Mouse (Mus musculus): ENCODE measurements around the gene Trim65. TPM values are rescaled to one million over a fixed set of nuclear protein-coding genes. Genes with fewer than 3 reads are reported as not detected.

The Trim65 gene
- 2.2 TPM for polyA plus RNA-seq (2015; fragmentation: Illumina TruSeq; extraction: RNeasy Lipid Tissue Mini Kit (QIAGEN cat#74804); ENCODE audit: insufficient read depth, low read depth, low replicate concordance)

DNA sequence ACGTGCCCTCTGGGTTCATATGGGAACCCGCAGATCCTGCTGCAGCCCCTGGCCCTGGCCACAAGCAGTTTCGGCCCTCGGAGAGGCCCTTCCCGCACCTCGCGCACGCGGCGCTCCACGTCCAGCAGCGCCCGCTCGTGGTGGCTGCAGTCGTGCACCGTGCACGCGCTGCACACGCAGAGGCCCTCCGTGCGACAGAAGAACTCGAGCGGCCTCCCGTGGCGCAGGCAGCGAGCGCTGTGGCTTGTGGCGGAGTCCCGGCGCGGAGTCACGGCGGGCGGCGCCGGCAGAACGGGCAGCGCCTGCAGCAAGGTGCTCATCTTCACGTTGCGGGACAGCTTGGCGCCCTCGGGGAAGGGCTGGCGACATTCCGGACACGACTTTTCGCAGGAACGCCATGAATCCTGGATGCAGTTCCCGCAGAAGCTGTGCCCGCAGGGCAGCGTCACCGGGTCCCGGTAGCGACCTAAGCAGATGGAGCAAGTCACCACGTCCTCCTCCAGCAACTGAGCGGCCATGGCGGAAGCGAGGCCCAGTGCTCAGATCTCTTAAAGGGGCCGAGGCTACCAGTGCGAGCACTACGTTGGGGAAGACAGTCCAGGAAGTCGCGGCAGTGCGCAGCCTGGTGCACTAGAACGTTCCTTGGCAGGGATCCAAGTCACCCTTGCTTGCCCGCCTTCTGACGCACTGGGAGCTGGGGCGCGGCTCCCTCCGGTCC, at the start of gene Trim65:
Trim65 (minus strand) TSS at position 641 of the 718 bp plus-strand sequence.

DNA sequence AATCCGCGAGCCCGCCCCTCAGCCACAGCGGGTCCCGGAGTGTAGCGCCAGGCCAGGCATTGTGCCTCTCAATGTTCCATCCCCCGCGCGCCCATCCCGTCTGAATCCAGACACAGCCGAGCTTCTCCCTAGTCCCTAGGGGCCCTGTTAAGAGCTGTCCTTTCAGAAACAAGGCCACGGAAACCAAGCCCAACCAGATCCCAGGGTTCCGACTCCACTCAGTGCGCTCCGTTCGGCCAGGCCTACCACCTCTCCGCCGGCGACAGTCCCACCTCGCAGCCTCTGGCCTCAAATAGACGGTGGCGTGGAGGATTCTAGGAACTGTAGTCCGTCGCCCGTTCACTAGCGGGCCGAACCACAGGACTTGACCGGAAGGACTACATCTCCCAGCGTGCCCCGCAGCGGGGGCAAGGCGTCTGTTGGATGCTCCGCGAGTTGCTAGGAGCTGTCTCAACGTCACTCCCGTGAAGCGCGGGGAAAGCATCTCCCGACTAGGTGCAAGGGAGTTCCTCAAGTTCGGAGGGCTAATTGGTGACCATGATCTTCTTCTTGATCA, 37.0 kb upstream of the Trim65 start, which contains the start of gene Fbf1:
Fbf1 (minus strand) TSS at position 283 of the 556 bp plus-strand sequence.

DNA sequence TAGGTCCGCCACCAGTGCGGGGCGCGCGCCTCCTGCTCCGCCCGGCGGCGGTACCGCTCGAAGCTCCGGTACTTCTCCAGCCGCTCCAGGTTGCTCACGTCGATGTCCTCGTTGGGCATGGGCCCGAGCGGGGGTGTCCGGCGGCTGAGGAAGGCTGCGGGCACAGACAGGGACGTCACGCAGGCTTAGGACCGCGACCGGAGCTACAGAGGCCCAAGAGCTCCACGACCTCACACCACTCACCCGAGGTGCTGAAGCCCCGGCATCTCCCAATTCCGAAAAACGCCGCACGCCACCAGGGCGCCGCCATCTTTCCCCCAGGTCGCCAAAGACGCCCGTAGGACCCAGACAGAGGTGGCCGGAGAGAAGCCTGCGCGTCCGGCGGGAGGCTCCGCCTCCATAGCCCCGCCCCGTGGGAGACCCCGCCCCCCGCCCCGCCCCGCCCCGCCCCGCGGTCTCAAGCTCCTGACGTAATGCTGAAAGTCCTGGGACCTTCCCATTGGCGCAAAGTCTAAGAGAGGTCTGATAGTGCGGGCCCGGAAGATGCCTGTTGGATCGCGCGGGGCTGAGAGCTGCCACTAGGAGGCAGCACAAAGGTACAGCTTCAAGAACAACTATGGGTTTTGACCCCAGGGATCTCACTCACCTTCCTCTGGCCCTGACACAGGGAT, 7.7 kb upstream of the Trim65 start, which contains the start of gene Mrpl38:
Mrpl38 (minus strand) TSS at position 401 of the 671 bp plus-strand sequence.

DNA sequence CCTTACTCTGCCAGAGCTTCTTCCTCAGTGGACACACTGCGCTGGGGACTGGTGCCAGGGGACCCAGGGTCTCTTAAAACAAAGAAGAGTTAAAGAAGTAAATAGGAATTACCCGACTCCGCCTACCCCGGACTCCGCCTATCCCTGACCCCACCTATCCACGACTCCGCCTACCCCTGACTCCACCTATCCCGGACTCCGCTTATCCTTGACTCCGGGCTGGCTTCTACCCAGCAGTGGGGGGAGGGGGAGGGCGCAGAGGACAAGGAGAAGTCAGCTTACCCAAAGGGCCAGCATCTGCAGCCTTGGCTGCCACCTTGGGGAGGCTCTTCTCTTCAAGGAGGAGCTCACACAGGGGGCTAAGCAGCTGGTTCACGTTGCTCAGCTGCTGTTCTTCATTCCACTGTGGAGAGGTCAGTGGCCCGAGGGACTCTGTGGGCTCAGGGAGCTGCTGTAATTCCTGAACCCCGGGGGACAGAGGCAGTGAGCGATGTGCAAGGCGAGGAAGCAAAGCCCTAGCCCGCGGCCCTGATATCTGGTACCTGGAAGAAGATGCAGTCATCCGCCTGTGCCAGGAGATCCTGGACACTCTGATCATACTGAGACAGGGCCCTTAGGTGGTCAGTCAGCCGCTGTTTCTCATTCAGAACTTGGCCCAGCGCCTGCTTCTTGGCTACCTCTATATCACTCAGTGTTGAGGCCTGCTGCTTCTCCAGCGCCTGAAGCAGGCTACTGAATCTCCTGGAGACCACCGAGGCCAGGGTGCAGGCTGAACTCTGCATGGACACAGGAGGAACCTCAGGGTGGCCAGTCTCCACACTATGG, 3.6 kb downstream of the Trim65 start, which contains the start of gene Trim47:
Trim47 (minus strand) TSS at position 55 of the 825 bp plus-strand sequence.

DNA sequence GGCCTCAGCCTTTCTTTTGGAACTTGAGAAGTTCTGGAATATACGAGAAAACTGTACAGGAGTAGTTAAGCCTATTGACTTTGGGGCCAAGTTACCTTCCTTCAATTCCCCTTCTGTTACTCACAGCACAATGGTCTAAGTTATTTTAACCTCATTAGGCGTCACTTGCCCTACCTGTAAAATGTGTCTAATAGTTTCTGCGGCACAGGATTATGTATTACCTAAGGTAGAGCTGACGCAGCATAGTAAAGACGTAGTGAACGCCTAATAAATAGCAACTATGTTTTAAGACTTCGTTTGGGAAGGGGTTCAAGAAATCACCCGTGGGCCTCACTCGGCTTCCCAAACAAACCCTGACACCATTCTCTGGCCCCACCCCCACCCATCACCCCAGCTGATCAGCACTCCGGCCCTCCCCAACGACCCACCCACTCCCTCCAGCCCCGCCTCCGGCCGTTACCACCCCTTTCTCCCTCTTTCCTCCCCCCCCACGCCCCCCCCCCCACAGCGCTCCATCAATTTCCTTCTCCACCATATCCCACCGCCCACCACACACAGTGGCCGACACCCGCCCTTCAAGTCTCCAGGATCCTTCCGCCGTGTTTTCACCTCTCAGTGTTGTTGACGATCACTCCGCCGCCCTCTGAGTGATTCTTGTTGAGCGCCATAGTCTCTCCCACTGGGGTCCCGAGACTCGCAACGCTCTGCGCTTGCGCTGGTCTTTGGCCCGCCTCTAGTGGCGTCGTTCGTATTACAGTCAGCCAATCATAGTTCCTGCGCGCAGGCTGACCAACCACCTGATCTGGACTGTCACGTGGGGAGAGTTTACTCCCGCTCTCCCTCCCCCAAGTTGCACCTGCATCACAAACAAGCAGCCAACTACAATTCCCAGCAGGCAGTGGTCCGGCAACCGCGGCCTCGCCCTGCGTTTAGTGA, 44.4 kb downstream of the Trim65 start, which contains the start of gene Wbp2:
Wbp2 (minus strand) TSS at position 738 of the 936 bp plus-strand sequence.

DNA sequence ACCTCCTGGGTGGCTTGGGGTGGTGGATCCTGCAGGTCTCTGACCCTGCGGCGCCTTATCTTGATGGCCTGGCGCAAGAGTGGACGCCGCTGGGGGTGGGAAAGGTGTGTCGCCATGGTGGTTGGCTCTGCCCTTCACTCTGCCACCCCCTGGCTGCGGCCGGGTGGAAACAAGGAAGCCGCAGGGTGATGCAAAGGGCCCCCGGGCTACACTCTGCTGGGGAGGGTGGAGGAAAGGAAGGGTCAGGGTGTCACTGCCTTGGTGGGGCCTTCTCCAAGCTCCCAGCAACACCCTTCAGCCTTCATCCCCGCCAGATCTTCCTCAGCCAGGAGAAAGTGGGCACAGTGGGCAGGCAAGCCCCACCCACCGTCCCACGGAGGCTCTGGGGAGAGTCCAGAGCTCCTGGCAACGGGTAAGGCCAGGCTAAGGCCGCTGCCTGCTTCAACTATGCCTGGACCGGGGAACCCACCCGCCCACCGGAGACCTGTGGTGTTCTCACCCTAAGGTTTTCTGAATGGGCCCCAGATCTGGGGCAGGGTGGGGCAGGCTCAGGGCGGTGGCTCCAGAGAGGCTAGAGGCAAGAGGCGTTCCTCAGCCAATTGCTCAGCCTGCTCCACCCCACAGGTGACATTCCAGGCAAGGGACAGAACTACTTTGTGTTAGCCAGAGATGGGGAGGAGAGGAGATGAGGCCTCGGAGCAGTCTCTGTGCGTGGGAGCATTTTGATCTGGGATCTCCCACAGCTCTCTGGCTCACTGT, 53.3 kb downstream of the Trim65 start, which contains the start of gene Unc13d:
Unc13d (minus strand) TSS at position 516 of the 759 bp plus-strand sequence.

Other genes starting within 250 kb of the Trim65 start
- gene Smim5, start 231.2 kb downstream of the Trim65 start, polyA plus RNA-seq (2015; fragmentation: Illumina TruSeq; extraction: RNeasy Lipid Tissue Mini Kit (QIAGEN cat#74804); ENCODE audit: insufficient read depth, low read depth, low replicate concordance): 5.6 TPM
- 4.9 TPM for gene Smim6, start 219.1 kb downstream of the Trim65 start, polyA plus RNA-seq (2015; fragmentation: Illumina TruSeq; extraction: RNeasy Lipid Tissue Mini Kit (QIAGEN cat#74804); ENCODE audit: insufficient read depth, low read depth, low replicate concordance)
- gene Sap30bp, start 197.8 kb downstream of the Trim65 start, polyA plus RNA-seq (2015; fragmentation: Illumina TruSeq; extraction: RNeasy Lipid Tissue Mini Kit (QIAGEN cat#74804); ENCODE audit: insufficient read depth, low read depth, low replicate concordance): 4.7 TPM
- 10.0 TPM for gene Recql5, start 197.7 kb downstream of the Trim65 start, polyA plus RNA-seq (2015; fragmentation: Illumina TruSeq; extraction: RNeasy Lipid Tissue Mini Kit (QIAGEN cat#74804); ENCODE audit: insufficient read depth, low read depth, low replicate concordance)
- gene Itgb4, start 156.4 kb downstream of the Trim65 start, polyA plus RNA-seq (2015; fragmentation: Illumina TruSeq; extraction: RNeasy Lipid Tissue Mini Kit (QIAGEN cat#74804); ENCODE audit: insufficient read depth, low read depth, low replicate concordance): 8.1 TPM
- 11.8 TPM for gene Galk1, start 118.4 kb downstream of the Trim65 start, polyA plus RNA-seq (2015; fragmentation: Illumina TruSeq; extraction: RNeasy Lipid Tissue Mini Kit (QIAGEN cat#74804); ENCODE audit: insufficient read depth, low read depth, low replicate concordance)
- gene H3f3b, start 103.2 kb downstream of the Trim65 start, polyA plus RNA-seq (2015; fragmentation: Illumina TruSeq; extraction: RNeasy Lipid Tissue Mini Kit (QIAGEN cat#74804); ENCODE audit: insufficient read depth, low read depth, low replicate concordance): 85.3 TPM
- gene Unk, start 100.8 kb downstream of the Trim65 start, polyA plus RNA-seq (2015; fragmentation: Illumina TruSeq; extraction: RNeasy Lipid Tissue Mini Kit (QIAGEN cat#74804); ENCODE audit: insufficient read depth, low read depth, low replicate concordance): 5.1 TPM
- 2.5 TPM for gene Unc13d, start 53.2 kb downstream of the Trim65 start, polyA plus RNA-seq (2015; fragmentation: Illumina TruSeq; extraction: RNeasy Lipid Tissue Mini Kit (QIAGEN cat#74804); ENCODE audit: insufficient read depth, low read depth, low replicate concordance)
- 26.2 TPM for gene Wbp2, start 44.1 kb downstream of the Trim65 start, polyA plus RNA-seq (2015; fragmentation: Illumina TruSeq; extraction: RNeasy Lipid Tissue Mini Kit (QIAGEN cat#74804); ENCODE audit: insufficient read depth, low read depth, low replicate concordance)
- gene Trim47, start 3.9 kb downstream of the Trim65 start, polyA plus RNA-seq (2015; fragmentation: Illumina TruSeq; extraction: RNeasy Lipid Tissue Mini Kit (QIAGEN cat#74804); ENCODE audit: insufficient read depth, low read depth, low replicate concordance): 14.4 TPM
- gene Mrpl38, start 7.7 kb upstream of the Trim65 start, polyA plus RNA-seq (2015; fragmentation: Illumina TruSeq; extraction: RNeasy Lipid Tissue Mini Kit (QIAGEN cat#74804); ENCODE audit: insufficient read depth, low read depth, low replicate concordance): 14.6 TPM
- 8.8 TPM for gene Fbf1, start 37.0 kb upstream of the Trim65 start, polyA plus RNA-seq (2015; fragmentation: Illumina TruSeq; extraction: RNeasy Lipid Tissue Mini Kit (QIAGEN cat#74804); ENCODE audit: insufficient read depth, low read depth, low replicate concordance)
- gene Ten1, start 67.7 kb upstream of the Trim65 start, polyA plus RNA-seq (2015; fragmentation: Illumina TruSeq; extraction: RNeasy Lipid Tissue Mini Kit (QIAGEN cat#74804); ENCODE audit: insufficient read depth, low read depth, low replicate concordance): 7.9 TPM
- 15.4 TPM for gene Acox1, start 67.9 kb upstream of the Trim65 start, polyA plus RNA-seq (2015; fragmentation: Illumina TruSeq; extraction: RNeasy Lipid Tissue Mini Kit (QIAGEN cat#74804); ENCODE audit: insufficient read depth, low read depth, low replicate concordance)
- gene Evpl, start 106.9 kb upstream of the Trim65 start, polyA plus RNA-seq (2015; fragmentation: Illumina TruSeq; extraction: RNeasy Lipid Tissue Mini Kit (QIAGEN cat#74804); ENCODE audit: insufficient read depth, low read depth, low replicate concordance): 1.1 TPM
- 30.8 TPM for gene Srp68, start 143.1 kb upstream of the Trim65 start, polyA plus RNA-seq (2015; fragmentation: Illumina TruSeq; extraction: RNeasy Lipid Tissue Mini Kit (QIAGEN cat#74804); ENCODE audit: insufficient read depth, low read depth, low replicate concordance)
- gene Galr2, start 149.8 kb upstream of the Trim65 start, polyA plus RNA-seq (2015; fragmentation: Illumina TruSeq; extraction: RNeasy Lipid Tissue Mini Kit (QIAGEN cat#74804); ENCODE audit: insufficient read depth, low read depth, low replicate concordance): not detected
- gene Exoc7, start 176.1 kb upstream of the Trim65 start, polyA plus RNA-seq (2015; fragmentation: Illumina TruSeq; extraction: RNeasy Lipid Tissue Mini Kit (QIAGEN cat#74804); ENCODE audit: insufficient read depth, low read depth, low replicate concordance): 9.2 TPM
- gene Foxj1, start 204.3 kb upstream of the Trim65 start, polyA plus RNA-seq (2015; fragmentation: Illumina TruSeq; extraction: RNeasy Lipid Tissue Mini Kit (QIAGEN cat#74804); ENCODE audit: insufficient read depth, low read depth, low replicate concordance): 1.4 TPM